Mouse (Mus musculus) liver, adult 2 months (tissue): ENCODE data around the gene Apoe.

Experiments
- CTCF ChIP-seq: fragments of 200-500 bp; IDR thresholded peaks from 2 replicates; pipeline ENCODE4 v1.5.1; 2011; ENCODE audit warnings: low read depth, low read length, control low read depth
- POLR2A ChIP-seq: fragments of 200-500 bp; IDR thresholded peaks from 2 replicates; pipeline ENCODE4 v1.6.1; 2011; ENCODE audit warnings: low read length, control low read depth; ENCODE audit not compliant: insufficient read depth; ENCODE audit errors: extremely low read depth

- TF ChIP-seq CTCF (no peak), POLR2A (no peak)
Measured at GRCm38 (mm10) chr7:19744590-19745385, 45.8 kb upstream of the Apoe start.
